Mouse (Mus musculus): Measurements from ENCODE around the gene Sertad1.

DNA sequence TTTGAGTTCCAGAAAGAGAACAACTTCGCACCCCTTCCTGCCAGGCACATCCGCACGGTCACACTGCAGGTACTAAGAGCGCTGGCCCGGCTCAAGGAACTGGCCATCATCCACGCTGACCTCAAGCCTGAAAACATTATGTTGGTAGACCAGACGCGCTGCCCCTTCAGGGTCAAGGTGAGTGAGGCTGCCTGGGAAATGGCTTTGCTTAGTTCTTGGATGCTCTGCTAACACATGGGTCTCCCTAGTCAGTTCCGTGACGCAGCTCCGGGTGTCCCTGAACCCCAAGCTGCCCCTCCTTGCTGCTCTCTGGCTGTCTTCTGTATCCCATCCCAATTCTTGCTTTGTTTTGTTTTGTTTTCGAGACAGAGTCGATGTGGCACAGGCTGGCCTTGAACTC, 37.1 kb downstream of the Sertad1 start:
- TF ChIP-seq CTCF (IDR thresholded peaks at IDR 0.05; ENCODE audit: extremely low read depth, insufficient read depth, low read length): no peak
- no peak for TF ChIP-seq POLR2A (IDR thresholded peaks at IDR 0.05; ENCODE audit: extremely low read depth, insufficient read depth, low read length)

All from cortical plate, adult 2 months (tissue).